Mouse (Mus musculus): Measurements from ENCODE around the gene Tmem191c.

- TF ChIP-seq EP300 (IDR thresholded peaks at IDR 0.05; ENCODE audit: insufficient read depth, low read depth, low read length) (no peak), CTCF (IDR thresholded peaks at IDR 0.05) (no peak), POLR2A (IDR thresholded peaks at IDR 0.05; ENCODE audit: insufficient read depth, low read depth, low read length) (no peak)
Measured at GRCm38 (mm10) chr16:17258917-17259316, 17.0 kb upstream of the Tmem191c start.

Measured in heart, adult 2 months (tissue).